Mouse (Mus musculus) heart, postnatal 4 days (tissue): Measurements from ENCODE around the gene Ankrd11. TPM values are rescaled to one million over a fixed set of nuclear protein-coding genes. Genes with fewer than 3 reads are reported as not detected.

Experiments
- DNase-seq: peaks from one replicate; pipeline ENCODE4 v3.0.0; 2021
- total RNA-seq, 2 experiments: library from RNA; stranded (reverse); gene quantifications; 2 replicates each; pipeline ENCODE4 v1.2.3; 2021

The Ankrd11 gene
- total RNA-seq, 2 experiments from 2014 or later: 85.2 to 86.3 TPM

DNA sequence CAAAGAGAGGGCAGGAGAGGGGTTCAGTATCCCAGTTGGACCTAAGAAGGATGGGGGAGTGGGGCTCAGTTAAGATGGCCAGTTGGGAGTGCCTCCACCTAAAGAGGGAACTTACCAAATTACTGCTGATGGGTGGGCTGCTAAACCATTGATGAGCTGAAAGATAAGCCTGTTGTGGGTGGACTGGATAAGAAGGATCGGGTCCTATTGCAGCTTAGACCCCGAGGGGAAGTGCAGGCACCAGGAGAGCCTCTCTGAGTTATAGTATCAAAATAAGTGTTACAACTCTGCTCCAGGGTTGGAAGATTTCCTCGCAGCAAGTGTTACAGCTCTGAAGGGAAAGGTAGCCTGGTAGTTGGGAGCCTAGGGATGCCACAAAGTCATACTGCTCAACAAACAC, 197.9 kb downstream of the Ankrd11 start:
- DNase-seq: no peak

GRCm38 (mm10) chr8:122836696-122837095, 205.4 kb downstream of the Ankrd11 start:
- DNase-seq: no peak

DNA sequence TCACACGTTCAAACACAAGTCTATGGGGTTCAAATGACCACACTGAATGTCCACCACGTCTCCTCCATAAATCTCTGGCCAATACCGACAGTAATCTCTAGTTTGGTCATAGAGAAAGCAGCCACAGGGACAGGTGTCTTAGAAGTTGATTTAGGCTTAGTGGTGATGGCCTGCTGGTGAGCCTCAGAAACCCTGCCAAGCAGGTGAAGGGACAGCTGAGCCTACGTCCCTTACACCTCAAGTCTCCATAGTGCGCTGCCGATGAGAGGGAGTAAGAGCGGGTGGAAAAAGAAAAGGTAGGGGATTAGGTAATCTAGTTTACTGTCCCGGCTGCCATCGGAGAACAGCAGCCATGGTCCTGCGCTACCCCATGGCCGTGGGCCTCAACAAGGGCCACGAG, 205.9 kb downstream of the Ankrd11 start:
- no peak for DNase-seq

DNA sequence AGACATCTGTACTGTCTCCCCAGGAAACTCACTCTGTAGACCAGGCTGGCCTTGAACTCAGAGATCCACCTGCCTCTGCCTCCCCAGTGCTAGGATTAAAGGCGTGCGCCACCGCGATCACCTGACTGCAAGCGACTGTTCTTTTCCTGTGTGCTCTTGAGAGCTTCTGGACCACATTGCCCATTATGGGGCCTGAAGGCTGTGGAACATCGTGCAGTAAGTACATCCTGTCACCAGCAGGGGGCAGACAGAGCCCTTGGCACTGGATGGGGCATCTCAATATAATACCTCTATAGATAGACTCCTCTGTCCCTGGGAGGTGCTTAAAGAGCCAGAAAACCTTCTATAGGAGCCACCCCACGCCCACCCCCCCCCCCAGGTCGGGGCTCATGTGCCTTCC, 207.1 kb downstream of the Ankrd11 start:
- DNase-seq: peak; percentile 85

DNA sequence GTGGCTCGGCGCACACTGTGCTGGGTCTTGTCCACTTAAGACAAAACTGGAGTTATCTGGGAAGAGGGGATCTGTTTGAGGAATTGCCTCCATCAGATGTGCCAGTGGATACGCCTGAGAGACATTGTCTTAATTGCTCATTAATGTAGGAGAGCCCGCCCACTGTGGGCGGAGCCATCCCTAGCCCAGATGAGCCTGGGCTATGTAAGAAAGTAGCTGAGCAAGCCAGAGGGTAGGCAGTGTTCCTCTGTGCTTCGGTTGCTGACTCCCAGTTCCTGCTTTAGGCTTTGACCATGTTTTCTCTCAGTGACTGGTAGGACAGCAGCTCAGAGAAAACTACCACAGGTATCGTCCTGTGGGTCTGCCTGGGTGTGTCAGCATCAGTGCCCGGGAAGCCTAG, 207.7 kb downstream of the Ankrd11 start:
- DNase-seq: no peak

Other genes with a start within 250 kb of the Ankrd11 start
- gene Cdh15, start 194.3 kb downstream of the Ankrd11 start, total RNA-seq: under 1 TPM in 1 of 2 experiments, not detected in 1; 0.16 TPM
- gene Spg7, start 20.7 kb upstream of the Ankrd11 start, total RNA-seq: 10 to 100 TPM; 68.5 to 76.5 TPM
- 100 to 1,000 TPM; 641 to 660 TPM for gene Rpl13, start 60.1 kb upstream of the Ankrd11 start, total RNA-seq
- under 1 TPM; 0.14 to 0.16 TPM for gene Cpne7, start 75.1 kb upstream of the Ankrd11 start, total RNA-seq
- gene Sult5a1, start 116.0 kb upstream of the Ankrd11 start, total RNA-seq: 1 to 10 TPM; 1.3 to 1.6 TPM
- gene Dpep1, start 144.0 kb upstream of the Ankrd11 start, total RNA-seq: 10 to 100 TPM in 1 of 2 experiments, 1 to 10 TPM in 1; 7.5 to 11.6 TPM
- gene Chmp1a, start 170.5 kb upstream of the Ankrd11 start, total RNA-seq: 10 to 100 TPM; 59.6 to 60.3 TPM
- 10 to 100 TPM; 20.9 to 22.2 TPM for gene Spata33, start 170.6 kb upstream of the Ankrd11 start, total RNA-seq
- 10 to 100 TPM; 33.6 to 38.4 TPM for gene Cdk10, start 182.6 kb upstream of the Ankrd11 start, total RNA-seq
- 1 to 10 TPM; 3.7 to 4.2 TPM for gene Spata2l, start 194.0 kb upstream of the Ankrd11 start, total RNA-seq
- gene Zfp276, start 211.9 kb upstream of the Ankrd11 start, total RNA-seq: 10 to 100 TPM; 14.4 to 14.8 TPM
- gene Vps9d1, start 212.1 kb upstream of the Ankrd11 start, total RNA-seq: 10 to 100 TPM; 26.4 to 27.3 TPM